Mouse (Mus musculus): ENCODE measurements around the gene Kat5. TPM values are rescaled to one million over a fixed set of nuclear protein-coding genes. Genes with fewer than 3 reads are reported as not detected.

The Kat5 gene
- polyA plus RNA-seq, 1 experiment from 2014 or later, result 37.4 TPM

DNA sequence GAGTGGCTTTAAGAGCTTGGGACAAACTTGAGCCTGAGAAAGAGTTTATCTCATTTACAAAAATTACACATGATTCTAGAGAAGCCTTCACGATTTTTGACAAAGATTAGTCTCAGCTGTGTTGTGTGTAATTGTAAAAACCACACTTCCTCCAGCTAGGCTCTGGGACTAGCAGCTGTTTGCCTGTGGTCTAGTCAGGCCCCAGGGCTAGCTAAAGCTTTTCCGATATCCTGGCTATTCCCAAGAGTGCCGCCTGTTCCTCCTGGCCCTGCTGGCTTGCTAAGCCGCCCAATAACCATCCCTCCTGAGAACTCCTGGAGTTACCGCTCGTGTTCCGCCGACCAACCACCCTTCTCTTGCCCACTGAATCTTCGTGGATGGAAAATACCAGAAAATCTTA, 22.1 kb upstream of the Kat5 start:
- H3K27me3 ChIP-seq (replicated peaks; ENCODE audit: control insufficient read depth, insufficient read depth, low read length), result no peaks in the 10 kb centered on the region
- H3K4me2 ChIP-seq (replicated peaks; ENCODE audit: low read depth), result no peak overlapping the region
- no peak overlapping the region for H3K4me3 ChIP-seq (ENCODE audit: low read depth, low read length)
- no peak overlapping the region for H3K27ac ChIP-seq (ENCODE audit: low read depth, low read length)
- H3K4me1 ChIP-seq (replicated peaks; ENCODE audit: control insufficient read depth, insufficient read depth, low read length), result no peaks in the 10 kb centered on the region; the same call in 1 of the 2 replicates
- TF ChIP-seq CTCF (IDR thresholded peaks at IDR 0.05; ENCODE audit: low read depth), result no peak
- 79% methylated on average over 9 of the region's 9 CpGs for WGBS
- H3K36me3 ChIP-seq (ENCODE audit: control insufficient read depth, insufficient read depth), result no peaks in the 10 kb centered on the region
- H3K9me3 ChIP-seq (ENCODE audit: control insufficient read depth), result no peaks in the 10 kb centered on the region
- no peak for ATAC-seq
- no peak overlapping the region for H3K9ac ChIP-seq (ENCODE audit: low read depth, low read length)

DNA sequence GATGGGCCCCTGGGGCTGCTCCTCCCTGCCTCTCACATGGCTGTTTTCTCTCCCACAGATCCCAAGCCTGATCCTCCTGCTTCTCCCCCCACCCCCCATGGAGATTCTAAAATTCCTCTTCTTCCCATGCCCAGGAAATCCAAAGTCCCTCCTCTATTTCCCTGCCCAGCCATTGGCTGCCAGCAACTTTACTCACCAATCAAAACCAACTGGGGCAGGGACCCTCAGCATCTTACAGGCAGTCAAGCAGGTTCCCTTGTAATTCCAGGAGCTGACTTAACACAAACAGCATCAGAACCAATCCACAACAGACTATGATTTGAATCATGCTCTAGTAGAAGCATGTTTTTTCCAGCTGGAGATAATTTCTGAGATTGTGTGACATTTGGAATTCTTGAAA, 19.9 kb upstream of the Kat5 start:
- no peaks in the 10 kb centered on the region for H3K9me3 ChIP-seq (ENCODE audit: control insufficient read depth)
- no peaks in the 10 kb centered on the region for H3K27me3 ChIP-seq (replicated peaks; ENCODE audit: control insufficient read depth, insufficient read depth, low read length)
- no peak overlapping the region for H3K27ac ChIP-seq (ENCODE audit: low read depth, low read length)
- H3K4me1 ChIP-seq (replicated peaks; ENCODE audit: control insufficient read depth, insufficient read depth, low read length), result no peaks in the 10 kb centered on the region
- no peak overlapping the region for H3K4me3 ChIP-seq (ENCODE audit: low read depth, low read length)
- no peaks in the 10 kb centered on the region for H3K36me3 ChIP-seq (ENCODE audit: control insufficient read depth, insufficient read depth)
- ATAC-seq, result no peak
- H3K9ac ChIP-seq (ENCODE audit: low read depth, low read length), result no peak overlapping the region
- H3K4me2 ChIP-seq (replicated peaks; ENCODE audit: low read depth), result no peak overlapping the region
- no peak for TF ChIP-seq CTCF (IDR thresholded peaks at IDR 0.05; ENCODE audit: low read depth)

DNA sequence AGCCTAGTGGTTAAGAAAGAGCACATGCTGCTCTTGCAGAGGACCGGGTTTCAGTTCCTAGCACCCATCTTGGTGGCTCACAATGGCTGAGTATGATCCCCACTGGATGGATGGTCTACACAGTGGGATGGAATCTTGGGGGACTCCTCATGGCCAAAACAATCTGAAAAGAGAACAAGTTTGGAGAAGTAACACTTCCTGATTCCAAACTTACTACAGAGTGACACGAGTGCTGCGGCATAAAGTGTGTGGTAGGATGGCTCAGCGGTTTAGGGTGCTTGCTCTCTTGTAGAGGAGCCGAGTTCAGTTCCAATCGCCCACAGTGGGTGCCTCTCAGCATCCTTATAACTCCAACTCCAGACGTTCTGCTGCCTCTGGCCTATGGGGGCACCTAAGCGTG, 15.3 kb upstream of the Kat5 start:
- no peaks in the 10 kb centered on the region for H3K4me1 ChIP-seq (replicated peaks; ENCODE audit: control insufficient read depth, insufficient read depth, low read length)
- H3K36me3 ChIP-seq (ENCODE audit: control insufficient read depth, insufficient read depth), result no peaks in the 10 kb centered on the region
- H3K4me2 ChIP-seq (replicated peaks; ENCODE audit: low read depth), result no peak overlapping the region
- TF ChIP-seq CTCF (IDR thresholded peaks at IDR 0.05; ENCODE audit: low read depth), result no peak
- no peak overlapping the region for H3K27ac ChIP-seq (ENCODE audit: low read depth, low read length)
- ATAC-seq, result no peak
- no peaks in the 10 kb centered on the region for H3K27me3 ChIP-seq (replicated peaks; ENCODE audit: control insufficient read depth, insufficient read depth, low read length)
- WGBS, result 86% methylated on average over 8 of the region's 8 CpGs
- H3K9ac ChIP-seq (ENCODE audit: low read depth, low read length), result no peak overlapping the region
- no peak overlapping the region for H3K4me3 ChIP-seq (ENCODE audit: low read depth, low read length)
- H3K9me3 ChIP-seq (ENCODE audit: control insufficient read depth), result no peaks in the 10 kb centered on the region

DNA sequence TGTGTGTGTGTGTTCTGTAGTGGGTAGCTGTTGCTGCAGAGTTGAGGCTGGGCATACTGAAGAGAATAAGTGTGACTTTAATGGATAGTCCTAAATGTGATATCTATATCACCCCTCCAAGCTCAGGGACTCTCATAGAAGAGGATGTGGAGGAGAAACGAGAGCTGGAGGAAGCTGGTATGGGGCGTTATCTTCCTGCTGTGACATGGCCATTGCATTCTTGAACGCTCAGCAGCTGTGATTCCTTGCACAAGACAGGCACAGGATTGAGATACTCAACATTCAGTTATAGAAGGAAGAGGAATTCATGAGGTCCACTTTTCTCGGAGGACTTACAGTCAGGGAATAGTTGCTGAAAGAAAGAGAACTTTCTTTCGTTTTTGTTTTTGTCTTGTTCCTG, 11.8 kb upstream of the Kat5 start:
- Histone ChIP-seq H3K9me3 (ENCODE audit: control insufficient read depth) (no peaks in the 10 kb centered on the region), H3K4me3 (ENCODE audit: low read depth, low read length) (no peak overlapping the region), H3K36me3 (ENCODE audit: control insufficient read depth, insufficient read depth) (no peaks in the 10 kb centered on the region), H3K27ac (ENCODE audit: low read depth, low read length) (no peak overlapping the region), H3K27me3 (replicated peaks; ENCODE audit: control insufficient read depth, insufficient read depth, low read length) (no peaks in the 10 kb centered on the region), H3K4me2 (replicated peaks; ENCODE audit: low read depth) (no peak overlapping the region), H3K9ac (ENCODE audit: low read depth, low read length) (no peak overlapping the region), H3K4me1 (replicated peaks; ENCODE audit: control insufficient read depth, insufficient read depth, low read length) (no peaks in the 10 kb centered on the region)
- ATAC-seq, result no peak
- 74% methylated on average over 5 of the region's 5 CpGs for WGBS
- no peak for TF ChIP-seq CTCF (IDR thresholded peaks at IDR 0.05; ENCODE audit: low read depth)

DNA sequence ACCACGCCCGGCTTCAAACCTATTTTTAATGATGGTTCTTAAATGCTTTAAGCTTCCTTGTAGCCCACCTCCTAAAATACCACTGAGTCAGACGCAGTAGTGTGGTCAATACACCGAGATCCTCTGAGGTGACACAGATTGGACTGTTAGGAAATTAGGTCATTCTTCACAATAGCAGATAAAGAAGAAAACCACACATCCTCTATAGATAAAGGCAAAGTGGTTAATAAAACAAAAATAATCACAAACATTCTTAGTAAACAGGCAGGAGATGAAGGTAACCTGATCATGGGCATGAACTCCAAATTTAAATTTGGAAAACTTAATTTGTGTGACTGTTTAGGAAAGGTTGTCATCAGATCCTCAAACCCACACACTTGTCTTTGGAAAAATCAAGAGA, 10.0 kb upstream of the Kat5 start:
- Histone ChIP-seq H3K4me1 (replicated peaks; ENCODE audit: control insufficient read depth, insufficient read depth, low read length) (no peaks in the 10 kb centered on the region), H3K9ac (ENCODE audit: low read depth, low read length) (no peak overlapping the region), H3K27ac (ENCODE audit: low read depth, low read length) (no peak overlapping the region), H3K4me3 (ENCODE audit: low read depth, low read length) (no peak overlapping the region), H3K36me3 (ENCODE audit: control insufficient read depth, insufficient read depth) (no peaks in the 10 kb centered on the region), H3K27me3 (replicated peaks; ENCODE audit: control insufficient read depth, insufficient read depth, low read length) (no peaks in the 10 kb centered on the region), H3K9me3 (ENCODE audit: control insufficient read depth) (no peaks in the 10 kb centered on the region), H3K4me2 (replicated peaks; ENCODE audit: low read depth) (no peak overlapping the region)
- ATAC-seq, result no peak
- 79% methylated on average over 4 of the region's 4 CpGs for WGBS
- no peak for TF ChIP-seq CTCF (IDR thresholded peaks at IDR 0.05; ENCODE audit: low read depth)

DNA sequence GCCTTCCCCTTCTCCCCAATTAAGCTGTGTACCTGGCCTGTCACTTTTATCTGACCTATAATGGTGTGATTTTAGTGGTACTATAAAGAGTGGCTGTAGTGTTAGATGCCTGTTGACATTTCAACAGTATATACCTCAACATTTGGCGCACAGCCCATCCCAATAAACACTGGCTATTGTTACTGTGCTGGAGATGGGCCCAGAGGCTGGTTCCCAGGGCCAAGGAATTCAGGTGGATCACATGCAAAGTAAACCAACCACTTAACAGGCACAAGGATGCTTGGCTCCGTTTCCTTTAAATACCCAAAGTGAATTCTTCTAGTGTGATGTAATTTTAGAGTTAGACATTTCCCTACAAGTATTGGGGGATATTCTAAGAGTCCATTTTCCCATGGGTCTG, 4.9 kb upstream of the Kat5 start:
- H3K36me3 ChIP-seq (ENCODE audit: control insufficient read depth, insufficient read depth), result no peaks in the 10 kb centered on the region
- H3K27ac ChIP-seq (ENCODE audit: low read depth, low read length), result no peak overlapping the region
- no peak overlapping the region for H3K9ac ChIP-seq (ENCODE audit: low read depth, low read length)
- WGBS, result 65% methylated on average over 2 of the region's 2 CpGs
- no peaks in the 10 kb centered on the region for H3K9me3 ChIP-seq (ENCODE audit: control insufficient read depth)
- no peak overlapping the region for H3K4me2 ChIP-seq (replicated peaks; ENCODE audit: low read depth)
- no peak for TF ChIP-seq CTCF (IDR thresholded peaks at IDR 0.05; ENCODE audit: low read depth)
- no peaks in the 10 kb centered on the region; the same call in 1 of the 2 replicates for H3K4me1 ChIP-seq (replicated peaks; ENCODE audit: control insufficient read depth, insufficient read depth, low read length)
- H3K4me3 ChIP-seq (ENCODE audit: low read depth, low read length), result no peak overlapping the region
- no peaks in the 10 kb centered on the region for H3K27me3 ChIP-seq (replicated peaks; ENCODE audit: control insufficient read depth, insufficient read depth, low read length)
- ATAC-seq, result no peak

DNA sequence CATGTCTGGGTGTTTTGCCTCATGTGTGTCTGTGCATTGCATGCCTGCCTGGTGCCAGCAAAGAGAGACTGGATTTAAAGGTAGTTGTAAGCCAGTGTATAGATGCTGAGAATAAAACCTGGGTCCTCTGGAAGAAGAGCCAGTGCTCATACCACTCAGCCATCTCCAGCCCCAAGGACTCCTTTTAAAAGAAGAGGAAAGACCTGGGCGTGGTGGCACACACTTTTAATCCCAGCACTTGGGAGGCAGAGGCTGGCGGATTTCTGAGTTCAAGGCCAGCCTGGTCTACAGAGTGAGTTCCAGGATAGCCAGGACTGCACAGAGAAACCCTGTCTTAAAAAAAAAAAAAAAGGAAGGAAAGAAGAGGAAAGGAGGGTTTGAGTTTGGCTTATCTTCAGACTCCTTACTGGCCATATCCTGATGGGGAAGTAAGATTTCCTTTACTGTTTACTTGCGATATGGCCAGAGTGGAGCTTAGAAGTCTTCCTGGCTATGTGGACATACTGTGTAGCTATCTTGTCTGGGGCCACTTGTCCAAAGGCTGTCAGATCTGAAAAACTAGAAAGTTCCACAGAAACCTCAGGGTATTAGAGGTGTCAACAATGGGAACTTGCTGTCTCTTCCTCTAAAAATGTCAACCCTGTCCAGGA, 2.9 kb upstream of the Kat5 start:
- no peak overlapping the region for H3K4me3 ChIP-seq (ENCODE audit: low read depth, low read length)
- no peak for TF ChIP-seq CTCF (IDR thresholded peaks at IDR 0.05; ENCODE audit: low read depth)
- no peak overlapping the region for H3K27ac ChIP-seq (ENCODE audit: low read depth, low read length)
- H3K4me1 ChIP-seq (replicated peaks; ENCODE audit: control insufficient read depth, insufficient read depth, low read length), result no peaks in the 10 kb centered on the region; the same call in 1 of the 2 replicates
- 70% methylated on average over 3 of the region's 3 CpGs for WGBS
- peaks cover 11% of the 10 kb centered on the region; the same call in 1 of the 2 replicates for H3K36me3 ChIP-seq (ENCODE audit: control insufficient read depth, insufficient read depth)
- no peak overlapping the region for H3K9ac ChIP-seq (ENCODE audit: low read depth, low read length)
- no peaks in the 10 kb centered on the region for H3K27me3 ChIP-seq (replicated peaks; ENCODE audit: control insufficient read depth, insufficient read depth, low read length)
- ATAC-seq, result no peak
- H3K4me2 ChIP-seq (replicated peaks; ENCODE audit: low read depth), result no peak overlapping the region
- H3K9me3 ChIP-seq (ENCODE audit: control insufficient read depth), result no peaks in the 10 kb centered on the region
